Mouse (Mus musculus) forebrain, embryonic 13.5 days (tissue): ENCODE measurements around the gene Prcd. TPM values are rescaled to one million over a fixed set of nuclear protein-coding genes. Genes with fewer than 3 reads are reported as not detected.

ENCODE experiments used
- ATAC-seq: fragments of 200-750 bp; cut with Nextera tagmentation; 2 replicates; pipeline ENCODE4 v1.8.0; 2017
- H3K27ac ChIP-seq: fragments of 300-500 bp; sonication (generic); 2 replicates; pipeline ENCODE4 v1.5.1; 2015; ENCODE audit warnings: inconsistent platforms, mild to moderate bottlenecking, moderate library complexity
- H3K27me3 ChIP-seq: fragments of 300-500 bp; sonication (generic); 2 replicates; pipeline ENCODE4 v1.6.1; 2015; ENCODE audit warnings: mild to moderate bottlenecking, inconsistent platforms
- H3K36me3 ChIP-seq: fragments of 300-500 bp; sonication (generic); 2 replicates; pipeline ENCODE4 v1.6.1; 2015; ENCODE audit warnings: mild to moderate bottlenecking, inconsistent platforms; ENCODE audit not compliant: poor library complexity, severe bottlenecking
- H3K4me1 ChIP-seq: fragments of 300-500 bp; sonication (generic); 2 replicates; pipeline ENCODE4 v1.6.1; 2015; ENCODE audit warnings: inconsistent platforms
- H3K4me2 ChIP-seq: fragments of 300-500 bp; sonication (generic); 2 replicates; pipeline ENCODE4 v1.6.1; 2015; ENCODE audit warnings: inconsistent platforms, mild to moderate bottlenecking, moderate library complexity
- H3K4me3 ChIP-seq: fragments of 300-500 bp; sonication (generic); 2 replicates; pipeline ENCODE4 v1.5.1; 2015; ENCODE audit warnings: mild to moderate bottlenecking, inconsistent platforms
- H3K9ac ChIP-seq: fragments of 300-500 bp; sonication (generic); 2 replicates; pipeline ENCODE4 v1.6.1; 2015; ENCODE audit warnings: mild to moderate bottlenecking, inconsistent platforms
- H3K9me3 ChIP-seq: fragments of 300-500 bp; sonication (generic); replicated peaks from 2 replicates; pipeline ENCODE4 v1.6.1; 2016; ENCODE audit warnings: inconsistent platforms
- WGBS: fragments of 180-500 bp; shearing (Covaris S2); methylation state at CpG from one replicate; pipeline ENCODE4 v1.1.7; 2015; 5-methylcytosine and 5-hydroxymethylcytosine counted together
- polyA plus RNA-seq: library from polyadenylated mRNA; unstranded; fragments of >200 nt; fragmentation: Nextera tagmentation; extraction: Ambion mirVana; gene quantifications from 2 replicates; pipeline ENCODE4 v1.2.1, GENCODE M21; 2015

The Prcd gene
- polyA plus RNA-seq, 1 experiment from 2014 or later, result 0.80 TPM

- Histone ChIP-seq H3K36me3 (peaks cover 2% of the 10 kb centered on the region; the same call in 1 of the 2 replicates), H3K4me1 (peaks cover 44% of the 10 kb centered on the region), H3K9ac (no peak overlapping the region), H3K9me3 (no peaks in the 10 kb centered on the region), H3K27ac (no peak overlapping the region), H3K27me3 (no peaks in the 10 kb centered on the region), H3K4me3 (no peak overlapping the region), H3K4me2 (no peak overlapping the region)
- WGBS, result 86% methylated on average over 8 of the region's 8 CpGs
- no peak for ATAC-seq
Observed at GRCm38 (mm10) chr11:116667930-116668329, 14.6 kb downstream of the Prcd start.

- Histone ChIP-seq H3K4me3 (no peak overlapping the region), H3K27ac (no peak overlapping the region), H3K36me3 (peaks cover 6% of the 10 kb centered on the region), H3K27me3 (no peaks in the 10 kb centered on the region), H3K9ac (no peak overlapping the region), H3K9me3 (no peaks in the 10 kb centered on the region), H3K4me1 (peaks cover 44% of the 10 kb centered on the region), H3K4me2 (no peak overlapping the region)
- ATAC-seq, result no peak
- 79% methylated on average over 10 of the region's 10 CpGs for WGBS
Observed at GRCm38 (mm10) chr11:116668381-116668825, 15.1 kb downstream of the Prcd start.

- ATAC-seq, result no peak
- 42% methylated on average over 7 of the region's 7 CpGs for WGBS
- H3K9ac ChIP-seq, result no peak overlapping the region
- H3K4me3 ChIP-seq, result no peak overlapping the region
- no peak overlapping the region for H3K4me2 ChIP-seq
- peaks cover 11% of the 10 kb centered on the region for H3K36me3 ChIP-seq
- H3K27ac ChIP-seq, result no peak overlapping the region
- H3K4me1 ChIP-seq, result peaks cover 44% of the 10 kb centered on the region
- no peaks in the 10 kb centered on the region for H3K9me3 ChIP-seq
- no peaks in the 10 kb centered on the region for H3K27me3 ChIP-seq
Observed at GRCm38 (mm10) chr11:116668839-116669238, 15.5 kb downstream of the Prcd start.

- Histone ChIP-seq H3K27me3 (no peaks in the 10 kb centered on the region), H3K4me2 (no peak overlapping the region), H3K9ac (no peak overlapping the region), H3K36me3 (peaks cover 16% of the 10 kb centered on the region), H3K27ac (no peak overlapping the region), H3K4me3 (no peak overlapping the region), H3K9me3 (no peaks in the 10 kb centered on the region), H3K4me1 (peaks cover 44% of the 10 kb centered on the region)
- 53% methylated on average over 5 of the region's 5 CpGs for WGBS
- no peak for ATAC-seq
Observed at GRCm38 (mm10) chr11:116669316-116669715, 16.0 kb downstream of the Prcd start.

GRCm38 (mm10) chr11:116669787-116670365 is 16.5 kb downstream of the Prcd start:
- Histone ChIP-seq H3K36me3 (peaks cover 21% of the 10 kb centered on the region), H3K27me3 (no peaks in the 10 kb centered on the region), H3K9me3 (no peaks in the 10 kb centered on the region), H3K4me1 (peaks cover 43% of the 10 kb centered on the region), H3K9ac (no peak overlapping the region), H3K4me2 (no peak overlapping the region), H3K27ac (no peak overlapping the region), H3K4me3 (no peak overlapping the region)
- WGBS, result 72% methylated on average over 13 of the region's 13 CpGs
- no peak for ATAC-seq

GRCm38 (mm10) chr11:116670386-116670785 is 17.1 kb downstream of the Prcd start:
- Histone ChIP-seq H3K4me2 (peak overlapping the region; percentile 96; the same call in 1 of the 2 replicates), H3K27ac (no peak overlapping the region), H3K4me3 (no peak overlapping the region), H3K9ac (no peak overlapping the region), H3K9me3 (no peaks in the 10 kb centered on the region), H3K4me1 (peaks cover 43% of the 10 kb centered on the region), H3K36me3 (peaks cover 26% of the 10 kb centered on the region), H3K27me3 (no peaks in the 10 kb centered on the region)
- 80% methylated on average over 7 of the region's 7 CpGs for WGBS
- no peak for ATAC-seq

- no peaks in the 10 kb centered on the region for H3K27me3 ChIP-seq
- H3K4me1 ChIP-seq, result peaks cover 43% of the 10 kb centered on the region
- H3K36me3 ChIP-seq, result peaks cover 35% of the 10 kb centered on the region
- WGBS, result 1% methylated on average over 45 of the region's 45 CpGs
- ATAC-seq, result peak; percentile 92
- peak overlapping the region; percentile 96 for H3K4me2 ChIP-seq
- H3K4me3 ChIP-seq, result peak overlapping the region; percentile 84
- no peaks in the 10 kb centered on the region for H3K9me3 ChIP-seq
- peak overlapping the region; percentile 95 for H3K9ac ChIP-seq
- H3K27ac ChIP-seq, result no peak overlapping the region; the same call in none of the 2 replicates
Observed at GRCm38 (mm10) chr11:116671112-116671844, 17.9 kb downstream of the Prcd start.

- Histone ChIP-seq H3K27me3 (no peaks in the 10 kb centered on the region), H3K4me1 (peaks cover 43% of the 10 kb centered on the region), H3K4me3 (peak overlapping the region; percentile 84), H3K9ac (peak overlapping the region; percentile 95), H3K4me2 (peak overlapping the region; percentile 96), H3K9me3 (no peaks in the 10 kb centered on the region), H3K36me3 (peaks cover 42% of the 10 kb centered on the region), H3K27ac (no peak overlapping the region; the same call in 1 of the 2 replicates)
- WGBS, result under 1% methylated on average over 24 of the region's 24 CpGs
- no peak; the same call in 1 of the 2 replicates for ATAC-seq
Observed at GRCm38 (mm10) chr11:116671845-116672434, 18.6 kb downstream of the Prcd start.

GRCm38 (mm10) chr11:116672595-116672994 is 19.3 kb downstream of the Prcd start:
- peaks cover 43% of the 10 kb centered on the region for H3K4me1 ChIP-seq
- H3K27me3 ChIP-seq, result no peaks in the 10 kb centered on the region
- peak overlapping the region; percentile 96 for H3K4me2 ChIP-seq
- H3K4me3 ChIP-seq, result peak overlapping the region; percentile 84
- whole genome bisulfite sequencing, result 21% methylated on average over 7 of the region's 7 CpGs
- ATAC-seq, result no peak
- H3K9ac ChIP-seq, result peak overlapping the region; percentile 95
- no peaks in the 10 kb centered on the region for H3K9me3 ChIP-seq
- H3K36me3 ChIP-seq, result peaks cover 48% of the 10 kb centered on the region
- no peak overlapping the region for H3K27ac ChIP-seq

GRCm38 (mm10) chr11:116673410-116673809 is 20.1 kb downstream of the Prcd start:
- Histone ChIP-seq H3K9ac (peak overlapping the region; percentile 95), H3K27ac (no peak overlapping the region), H3K4me3 (peak overlapping the region; percentile 84; the same call in 1 of the 2 replicates), H3K4me1 (peaks cover 43% of the 10 kb centered on the region), H3K36me3 (peaks cover 56% of the 10 kb centered on the region), H3K27me3 (no peaks in the 10 kb centered on the region), H3K4me2 (peak overlapping the region; percentile 96), H3K9me3 (no peaks in the 10 kb centered on the region)
- no peak for ATAC-seq
- WGBS, result 88% methylated on average over 2 of the region's 2 CpGs

GRCm38 (mm10) chr11:116674616-116675379 is 21.5 kb downstream of the Prcd start:
- Histone ChIP-seq H3K4me3 (no peak overlapping the region), H3K36me3 (peaks cover 70% of the 10 kb centered on the region), H3K27ac (no peak overlapping the region), H3K27me3 (no peaks in the 10 kb centered on the region), H3K9ac (no peak overlapping the region), H3K4me2 (no peak overlapping the region), H3K9me3 (no peaks in the 10 kb centered on the region), H3K4me1 (peaks cover 37% of the 10 kb centered on the region)
- WGBS, result 58% methylated on average over 7 of the region's 7 CpGs
- ATAC-seq, result no peak
